Mouse (Mus musculus): ENCODE results near the gene Ube2l6.

DNA sequence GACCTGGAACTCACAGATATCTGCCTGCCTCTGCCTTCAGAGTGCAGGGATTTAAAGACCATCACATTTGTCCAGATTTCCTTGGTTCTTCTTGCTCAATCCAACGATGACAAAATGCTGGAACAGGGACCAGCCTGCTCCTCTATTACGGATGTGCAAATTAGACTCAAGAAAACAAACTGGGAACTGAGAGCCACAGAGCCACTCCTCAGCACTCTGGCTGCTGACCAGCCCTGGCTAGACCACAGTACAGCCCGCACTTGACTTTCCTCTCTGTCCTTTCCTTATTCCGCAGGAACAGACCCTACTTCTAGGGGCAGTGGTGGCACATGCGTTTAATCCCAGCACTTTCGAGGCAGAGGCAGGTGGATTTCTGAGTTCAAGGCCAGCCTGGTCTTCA is 28.1 kb upstream of the Ube2l6 start:
- TF ChIP-seq CHD2 (IDR thresholded peaks at IDR 0.05; ENCODE audit: low read length) (no peak), CTCF (conservative IDR thresholded peaks at IDR 0.05 in 1 of 2, IDR thresholded peaks at IDR 0.05 in 1 of 2; ENCODE audit: low read depth in 2 of 2, low read length in 2 of 2) (no peak), SMC3 (IDR thresholded peaks at IDR 0.05; ENCODE audit: low read depth, low read length) (no peak), IRF4 (IDR thresholded peaks at IDR 0.05; ENCODE audit: low read depth, low read length) (no peak), JUND (conservative IDR thresholded peaks at IDR 0.05; ENCODE audit: low read depth, low read length) (no peak), ETS1 (conservative IDR thresholded peaks at IDR 0.05; ENCODE audit: low read depth, low read length) (no peak)

Data from CH12.LX (cell line).